Mouse (Mus musculus) bone marrow, adult 2 months (tissue): Measurements from ENCODE around the gene Snrpf.

ENCODE experiments used
- CTCF ChIP-seq: fragments of 200-500 bp; IDR thresholded peaks from 2 replicates; pipeline ENCODE4 v1.5.1; 2011; ENCODE audit warnings: low read length, control low read depth; ENCODE audit not compliant: control insufficient read depth, insufficient read depth
- POLR2A ChIP-seq: fragments of 200-500 bp; IDR thresholded peaks from 2 replicates; pipeline ENCODE4 v1.6.1; 2011; ENCODE audit warnings: low read depth, mild to moderate bottlenecking, control low read depth, low read length, borderline replicate concordance; ENCODE audit not compliant: control insufficient read depth

DNA sequence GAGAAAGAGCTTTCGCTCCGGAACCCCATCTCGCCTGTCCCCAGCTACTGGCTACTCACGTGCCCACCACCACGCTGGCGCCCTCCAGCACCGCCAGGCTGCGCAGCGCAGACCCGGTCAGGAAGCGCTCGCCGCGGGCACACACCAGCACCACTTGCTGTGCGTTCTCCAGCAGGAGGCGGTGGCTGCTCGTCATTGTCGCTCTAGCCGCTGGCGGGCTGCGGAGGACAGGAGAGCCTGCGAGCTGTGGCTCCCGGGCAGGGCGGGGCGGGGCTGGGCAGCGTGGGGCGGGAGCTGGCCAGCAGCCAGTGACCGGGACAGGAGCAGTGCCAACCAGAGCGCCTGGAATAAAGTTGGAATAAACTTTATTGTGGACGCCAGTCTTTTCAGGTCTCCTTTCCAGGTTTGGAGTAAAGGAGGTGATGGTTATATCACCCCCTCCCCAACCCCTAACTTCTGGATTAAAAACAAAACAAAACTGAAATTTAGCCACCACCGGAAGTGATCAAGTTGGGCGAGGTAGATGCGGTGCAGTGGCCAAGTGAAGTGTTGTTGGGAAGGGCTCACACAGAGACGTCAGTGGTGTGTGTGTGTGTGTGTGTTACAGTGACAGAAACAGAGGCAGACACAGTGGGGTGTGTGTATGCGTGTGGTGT, 49.6 kb downstream of the Snrpf start, which contains the start of gene Amdhd1:
- peak; percentile 82 for TF ChIP-seq CTCF
- TF ChIP-seq POLR2A: peak; percentile 62; the same call in 1 of the 2 replicates
